Mouse (Mus musculus) right cerebral cortex, postnatal 25 days (tissue): ENCODE data around the gene Ebf4.

Experiments used
- DNase-seq: peaks from one replicate; pipeline ENCODE4 v3.0.0; 2022

The Ebf4 gene

GRCm38 (mm10) chr2:130294936-130295277 is at the start of gene Ebf4:
Gene Ebf4 (plus strand): TSS chr2:130295169.
- peak; percentile 47 for DNase-seq

DNA sequence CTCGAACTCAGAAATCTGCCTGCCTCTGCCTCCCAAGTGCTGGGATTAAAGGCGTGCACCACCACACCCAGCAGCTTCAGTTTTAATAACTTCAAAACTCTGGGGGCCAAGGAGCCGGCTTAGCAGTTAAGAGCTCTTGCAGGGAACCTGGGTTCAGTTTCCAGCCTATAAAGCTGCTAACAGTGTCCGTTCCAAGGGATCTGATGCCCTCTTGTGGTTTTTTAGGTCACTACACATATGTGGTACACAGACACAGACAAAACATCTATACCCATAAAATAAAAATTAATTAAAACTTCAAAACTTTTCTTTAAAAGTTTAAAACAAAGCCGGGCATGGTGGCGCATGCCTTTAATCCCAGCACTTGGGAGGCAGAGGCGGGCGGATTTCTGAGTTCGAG is 48.1 kb upstream of the Ebf4 start:
- DNase-seq, result no peak

- DNase-seq, result no peak
Observed at GRCm38 (mm10) chr2:130248226-130248625, 46.7 kb upstream of the Ebf4 start.

- DNase-seq, result no peak
Observed at GRCm38 (mm10) chr2:130256762-130257161, 38.2 kb upstream of the Ebf4 start.

GRCm38 (mm10) chr2:130260822-130261221 is 34.1 kb upstream of the Ebf4 start:
- no peak for DNase-seq

GRCm38 (mm10) chr2:130261914-130262313 is 33.1 kb upstream of the Ebf4 start:
- no peak for DNase-seq

DNA sequence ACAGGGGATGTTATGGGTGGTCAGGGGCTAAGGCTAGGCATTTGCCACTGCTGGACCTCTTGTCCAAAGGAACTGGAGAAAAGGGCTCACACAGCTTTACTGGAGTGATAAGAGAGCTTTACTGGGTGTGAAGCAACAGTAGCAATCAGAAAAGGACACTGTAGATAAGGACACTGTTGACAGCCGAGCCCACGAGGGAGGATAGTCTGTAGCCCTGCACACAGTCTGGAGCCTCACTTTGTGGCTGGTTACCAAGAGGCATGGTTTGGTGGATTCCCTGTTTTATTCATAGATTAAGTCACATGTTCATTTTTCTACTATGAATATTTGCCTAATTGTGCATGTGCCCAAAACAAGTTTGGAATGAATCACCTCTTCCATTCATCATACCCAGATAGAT is 32.6 kb upstream of the Ebf4 start:
- DNase-seq, result no peak

DNA sequence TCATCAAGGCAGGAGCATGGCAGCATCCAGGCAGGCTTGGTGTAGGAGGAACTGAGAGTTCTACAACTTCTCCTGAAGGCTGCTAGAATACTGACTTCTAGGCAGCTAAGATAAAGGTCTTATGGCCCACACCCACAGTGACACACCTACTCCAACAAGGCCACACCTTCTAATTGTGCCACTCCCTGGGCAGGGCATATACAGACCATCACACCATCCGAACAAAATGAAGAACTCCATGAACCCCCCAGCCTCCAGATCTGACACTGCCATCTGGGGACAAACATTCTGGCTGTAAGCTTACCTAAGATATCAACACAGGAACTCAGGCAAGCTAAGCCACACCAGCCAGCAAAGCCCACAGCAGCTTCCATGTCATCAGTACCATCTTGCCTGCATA is 29.4 kb upstream of the Ebf4 start:
- DNase-seq, result no peak

DNA sequence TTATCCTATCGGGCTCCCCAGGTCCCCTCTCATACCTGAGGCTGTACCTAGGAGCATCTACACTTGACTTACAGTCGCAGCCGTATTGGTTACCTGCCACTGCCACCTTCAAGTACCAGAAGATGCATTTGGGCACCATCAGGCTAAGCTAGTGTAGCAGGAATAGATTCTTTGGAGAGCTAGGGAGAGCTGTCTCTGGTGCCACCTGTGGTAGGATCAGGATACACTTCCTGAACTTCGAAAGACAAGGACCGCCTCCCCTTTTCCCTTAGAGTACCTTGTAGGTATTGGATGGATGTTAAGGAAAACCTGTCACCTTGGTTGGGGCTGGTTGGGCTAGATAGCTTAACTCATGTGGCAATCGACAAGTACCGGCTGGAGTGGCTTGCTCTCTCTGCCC is 26.9 kb upstream of the Ebf4 start:
- no peak for DNase-seq

- no peak for DNase-seq
Observed at GRCm38 (mm10) chr2:130273732-130274131, 21.2 kb upstream of the Ebf4 start.

DNA sequence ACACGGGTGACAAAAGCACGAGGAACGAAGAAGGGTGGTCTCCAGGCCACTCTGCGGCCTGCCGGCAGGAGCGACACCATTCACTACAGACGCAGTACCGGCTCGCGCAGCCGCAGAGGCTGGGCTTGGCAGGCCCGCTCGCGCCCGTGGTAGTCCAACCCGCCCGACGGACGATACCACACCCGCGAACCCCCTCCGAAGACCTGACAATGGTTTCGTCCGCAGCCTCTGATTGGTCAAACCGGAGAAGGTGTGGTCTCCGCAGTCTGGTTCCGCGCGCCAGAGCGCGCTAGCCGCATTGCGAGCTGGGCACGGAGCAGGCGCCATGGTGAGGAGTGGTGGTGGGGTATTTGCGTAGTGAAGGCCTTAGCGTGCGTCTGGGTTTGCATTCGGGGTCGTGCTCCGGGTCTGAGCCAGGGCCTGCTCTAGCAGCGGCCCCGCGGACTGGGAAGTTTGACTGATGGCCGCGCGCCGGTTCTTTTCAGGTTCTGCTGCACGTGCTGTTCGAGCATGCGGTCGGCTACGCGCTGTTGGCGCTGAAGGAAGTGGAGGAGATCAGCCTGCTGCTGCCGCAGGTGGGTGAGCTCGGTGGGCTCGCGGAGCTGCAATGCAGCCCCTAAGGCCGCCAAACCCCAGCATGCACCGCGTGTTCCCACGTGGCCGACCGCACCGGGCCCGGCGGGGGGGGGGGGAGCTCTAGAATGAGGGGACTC is 20.7 kb upstream of the Ebf4 start, which contains the start of gene Nop56:
Nop56 (plus strand) TSS at position 282 of the 713 bp plus-strand sequence.
- DNase-seq, result peak; percentile 100

GRCm38 (mm10) chr2:130274862-130275261 is 20.1 kb upstream of the Ebf4 start:
- no peak for DNase-seq

DNA sequence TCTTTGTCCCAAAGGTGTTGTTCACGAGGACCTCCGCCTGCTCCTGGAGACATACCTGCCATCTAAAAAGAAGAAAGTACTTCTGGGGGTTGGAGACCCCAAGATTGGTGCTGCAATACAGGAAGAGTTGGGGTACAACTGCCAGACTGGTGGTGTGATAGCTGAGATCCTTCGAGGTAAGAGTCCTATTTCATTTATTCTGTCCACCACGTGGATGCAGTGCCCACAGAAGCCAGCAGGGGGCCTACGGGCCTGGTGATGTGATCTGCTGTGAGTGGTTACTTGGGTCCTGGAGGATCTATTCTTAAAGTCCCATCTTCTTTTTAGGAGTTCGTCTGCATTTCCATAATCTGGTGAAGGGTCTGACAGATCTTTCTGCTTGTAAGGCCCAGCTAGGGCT is 19.3 kb upstream of the Ebf4 start:
- no peak for DNase-seq

DNA sequence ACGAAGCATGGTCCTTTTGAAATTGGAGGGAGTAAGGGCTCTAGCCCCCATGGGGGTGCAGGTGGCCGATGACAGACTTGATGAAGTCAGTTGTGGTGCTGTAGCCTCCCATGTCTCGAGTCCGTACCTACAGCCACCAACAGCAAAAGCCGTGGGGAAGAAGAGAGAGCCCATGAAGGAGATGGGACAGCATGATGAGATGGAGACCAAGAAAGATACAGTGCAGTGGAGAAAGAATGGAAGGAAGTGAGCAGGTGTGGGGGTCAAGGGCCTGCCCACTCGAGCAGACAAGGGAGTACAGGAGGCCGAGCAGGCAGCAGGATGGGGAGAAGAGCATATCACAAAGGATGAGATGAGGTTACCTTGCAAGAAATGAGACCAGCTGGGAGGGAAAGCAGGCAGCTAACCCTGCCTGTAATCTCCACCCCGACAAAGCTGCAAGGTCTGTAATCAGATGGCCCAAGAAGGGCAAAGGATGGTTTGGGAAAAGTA is 15.3 kb upstream of the Ebf4 start:
- no peak for DNase-seq

GRCm38 (mm10) chr2:130280224-130280623 is 14.7 kb upstream of the Ebf4 start:
- no peak for DNase-seq

DNA sequence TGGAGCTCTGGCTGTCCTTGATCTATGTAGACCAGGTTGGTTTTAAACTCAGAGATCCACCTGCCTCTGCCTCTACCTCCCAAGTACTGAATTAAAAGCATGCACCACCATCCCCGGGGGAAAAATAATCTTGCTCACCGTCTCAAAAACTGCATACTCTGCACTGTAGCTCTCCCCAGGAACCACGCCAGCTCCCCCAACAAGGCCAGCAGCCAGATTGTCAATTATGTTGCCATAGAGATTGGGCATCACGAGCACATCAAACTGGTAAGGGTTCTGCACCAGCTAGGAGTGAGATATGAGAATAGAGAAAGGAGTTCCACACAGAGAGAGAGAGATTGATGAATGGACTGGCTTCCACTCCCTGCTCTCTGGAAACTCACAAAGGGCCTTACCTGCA is 14.2 kb upstream of the Ebf4 start:
- no peak for DNase-seq

DNA sequence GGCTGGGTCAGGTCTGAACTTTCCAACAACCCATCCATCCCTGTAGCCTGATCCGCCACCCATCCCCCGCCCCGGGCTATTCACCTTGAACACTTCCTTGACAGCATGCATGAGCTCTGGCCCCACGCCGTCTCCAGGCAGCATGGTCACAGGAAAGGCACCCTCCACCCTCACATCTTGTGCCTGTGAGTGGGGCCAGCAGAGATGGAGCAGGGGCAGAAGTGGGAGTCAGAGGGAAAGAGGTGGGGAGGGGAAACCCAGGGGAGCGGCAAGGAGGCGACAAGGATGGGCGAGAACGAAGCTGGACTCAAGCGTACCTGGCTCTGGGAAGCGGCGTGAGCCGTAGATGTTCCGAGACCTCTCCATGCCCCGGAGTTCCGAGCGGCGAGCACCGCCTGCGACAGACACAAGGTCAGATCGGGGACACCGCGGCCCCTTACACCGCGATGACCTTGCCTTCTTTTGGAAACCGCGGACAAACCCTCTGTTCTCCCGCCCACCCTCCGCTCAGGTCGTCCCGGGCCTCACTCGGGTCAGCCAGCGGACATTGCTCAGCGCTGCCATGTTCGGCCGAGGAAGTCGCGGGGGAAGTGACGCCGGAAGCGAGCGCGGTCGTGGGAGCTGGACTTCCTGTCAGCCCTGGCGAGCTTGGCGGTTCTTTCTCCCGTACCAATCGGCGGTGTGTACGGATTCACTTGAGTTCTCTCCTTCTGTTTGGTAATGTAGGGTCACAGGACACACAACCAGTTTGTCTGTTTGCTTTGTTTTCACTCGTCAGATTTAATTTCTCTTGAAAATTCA is 10.9 kb upstream of the Ebf4 start, which contains the start of gene Idh3b:
Idh3b (minus strand) TSS at position 694 of the 801 bp plus-strand sequence.
- peak; percentile 90 for DNase-seq

GRCm38 (mm10) chr2:130289086-130289485 is 5.9 kb upstream of the Ebf4 start:
- no peak for DNase-seq

- peak; percentile 65 for DNase-seq
Observed at GRCm38 (mm10) chr2:130291434-130291833, 3.5 kb upstream of the Ebf4 start.

- DNase-seq, result no peak
Observed at GRCm38 (mm10) chr2:130293009-130293408, 2.0 kb upstream of the Ebf4 start.

GRCm38 (mm10) chr2:130293486-130293885 is 1.5 kb upstream of the Ebf4 start:
- DNase-seq, result no peak

DNA sequence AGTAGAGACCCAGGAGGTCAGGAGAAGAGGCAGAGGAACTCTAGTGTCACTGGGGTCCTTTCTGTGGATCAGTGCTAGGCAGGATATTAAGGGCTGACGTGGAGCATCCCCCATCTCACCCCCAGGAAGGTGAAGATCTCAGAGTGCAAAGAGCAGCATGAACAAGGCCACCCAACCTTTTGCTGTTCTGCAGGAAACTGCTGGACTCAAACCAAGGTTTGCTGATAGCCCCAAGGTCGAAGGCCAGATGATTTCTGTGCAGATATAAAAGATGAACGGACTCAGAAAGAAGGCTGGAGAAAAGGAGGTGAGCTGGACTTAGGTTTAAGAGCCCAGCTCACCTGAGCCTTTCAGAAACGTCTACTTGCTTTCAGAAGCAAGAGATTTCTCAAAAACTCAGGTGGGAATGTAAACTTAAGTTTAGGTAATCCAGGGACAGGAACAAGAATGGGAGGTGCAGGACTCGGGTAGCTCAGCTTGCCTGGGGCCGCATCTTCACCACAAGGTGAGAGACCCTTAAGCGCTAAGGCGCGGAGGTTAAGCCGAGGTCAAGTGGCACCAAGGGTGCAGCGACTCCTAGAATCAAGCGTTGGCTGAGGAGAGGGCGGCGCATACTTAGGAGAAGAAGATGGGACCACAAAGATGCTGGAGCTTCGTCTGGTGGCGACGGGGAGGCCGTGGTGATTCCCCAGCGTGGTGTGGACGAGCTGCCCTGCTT is 592 bp upstream of the Ebf4 start:
- no peak for DNase-seq

DNA sequence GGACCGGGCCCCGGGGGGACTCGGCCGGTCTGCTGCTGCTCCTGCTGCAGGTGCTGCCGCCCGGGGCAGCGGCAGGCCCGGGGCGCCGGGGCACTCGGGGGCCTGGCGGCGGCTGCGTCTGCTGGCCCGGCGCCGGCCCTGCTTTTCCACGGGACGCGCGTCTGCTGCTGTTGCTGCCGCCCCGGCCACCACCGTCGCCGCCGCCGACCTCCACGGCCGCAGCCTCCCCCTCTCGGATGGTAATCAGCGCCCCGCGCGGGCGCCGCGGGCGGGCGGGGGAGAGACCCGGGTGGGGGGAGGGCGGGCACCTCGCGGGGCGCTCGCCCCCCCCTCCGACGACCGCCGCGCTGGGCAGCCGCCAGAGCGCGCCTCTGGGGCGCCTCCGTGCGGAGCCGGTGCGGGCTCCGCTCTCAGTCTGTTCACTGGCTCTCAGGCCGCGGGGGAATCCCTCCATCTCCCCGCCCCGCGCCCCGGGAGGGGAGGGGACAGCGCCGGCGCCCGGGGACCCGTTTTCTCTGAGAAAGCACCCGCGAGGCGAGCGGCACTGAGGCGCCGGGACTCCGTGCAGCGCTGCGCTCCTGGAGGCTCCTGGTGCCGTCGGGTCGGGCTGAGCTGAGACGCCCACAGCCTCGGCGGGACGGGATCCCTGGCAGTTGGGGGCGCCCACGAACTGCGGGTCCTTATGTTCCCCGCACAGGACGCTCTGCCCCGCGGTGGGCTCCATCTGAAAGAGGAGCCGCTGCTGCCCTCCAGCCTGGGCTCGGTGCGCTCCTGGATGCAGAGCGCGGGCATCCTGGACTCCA is 563 bp downstream of the Ebf4 start:
- DNase-seq, result peak; percentile 65
